Mouse (Mus musculus): ENCODE data around the gene Cgnl1. TPM values are rescaled to one million over a fixed set of nuclear protein-coding genes. Genes with fewer than 3 reads are reported as not detected.

Cgnl1 gene
- polyA plus RNA-seq, 1 experiment: 3.9 TPM

DNA sequence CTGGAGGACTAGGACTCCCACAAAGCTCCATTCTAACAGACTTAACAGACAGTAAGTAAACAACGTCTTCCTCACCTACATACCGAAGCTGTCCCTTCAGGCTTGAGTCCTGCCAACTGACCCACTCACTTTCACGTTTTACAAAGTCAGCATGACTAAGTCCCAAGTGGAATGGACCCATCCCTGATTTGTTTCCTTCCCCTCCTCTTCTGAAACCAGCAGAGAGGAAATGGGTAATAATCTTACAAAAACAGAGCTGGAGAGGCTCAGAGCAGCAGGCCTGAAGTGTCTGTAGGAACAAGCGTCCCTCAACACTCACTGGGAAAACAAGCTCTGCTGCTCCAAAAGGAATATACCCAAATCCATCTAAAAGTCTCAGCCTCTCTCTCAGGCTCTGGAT, 77.2 kb downstream of the Cgnl1 start:
- 30% methylated on average over 4 of the region's 4 CpGs for WGBS
- DNase-seq (ENCODE audit: low read depth in 1 of 2, low spot score in 2 of 2): no peak
- no peak for TF ChIP-seq CTCF (IDR thresholded peaks at IDR 0.05; ENCODE audit: extremely low read depth, insufficient read depth, insufficient read length, insufficient replicate concordance)
- no peak for TF ChIP-seq POLR2A (IDR thresholded peaks at IDR 0.05; ENCODE audit: low read depth, low read length)

DNA sequence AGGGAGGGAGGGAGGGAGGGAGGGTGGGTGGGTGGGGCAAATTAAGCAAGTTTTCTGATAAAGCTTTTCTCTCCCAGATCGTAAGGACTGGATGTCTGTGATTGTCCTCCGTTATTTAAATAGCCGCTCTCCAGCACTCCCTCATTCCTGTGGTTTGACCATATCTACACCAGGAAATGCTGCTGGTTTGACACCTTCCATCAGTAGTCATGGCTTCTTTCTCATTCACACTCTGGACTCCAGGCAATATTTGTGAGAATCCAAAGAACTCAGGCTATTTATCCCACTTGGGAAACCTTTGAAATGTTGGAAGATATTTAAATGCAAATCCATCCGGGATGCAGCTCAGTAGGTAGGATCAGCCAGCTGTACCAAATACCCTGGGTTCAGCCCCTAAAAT, 77.6 kb downstream of the Cgnl1 start:
- Histone ChIP-seq H3K27ac (ENCODE audit: insufficient read depth, low read length) (no peak overlapping the region), H3K36me3 (ENCODE audit: control insufficient read depth, insufficient read depth, low read length) (no peaks in the 10 kb centered on the region), H3K4me1 (ENCODE audit: control insufficient read depth, insufficient read depth, insufficient read length) (no peaks in the 10 kb centered on the region), H3K27me3 (ENCODE audit: control insufficient read depth, insufficient read depth, low read length) (no peaks in the 10 kb centered on the region), H3K4me3 (ENCODE audit: extremely low read depth, insufficient read depth, insufficient read length) (no peak overlapping the region)
- 81% methylated on average over 4 of the region's 4 CpGs for WGBS
- TF ChIP-seq POLR2A (IDR thresholded peaks at IDR 0.05; ENCODE audit: low read depth, low read length) (no peak), CTCF (IDR thresholded peaks at IDR 0.05; ENCODE audit: extremely low read depth, insufficient read depth, insufficient read length, insufficient replicate concordance) (no peak)
- no peak for DNase-seq (ENCODE audit: low read depth in 1 of 2, low spot score in 2 of 2)

More for the DNA sequence above, 77.2 kb downstream of the Cgnl1 start:
- Histone ChIP-seq H3K4me1 (ENCODE audit: control insufficient read depth, insufficient read depth, insufficient read length) (no peaks in the 10 kb centered on the region), H3K4me3 (ENCODE audit: extremely low read depth, insufficient read depth, insufficient read length) (no peak overlapping the region), H3K27ac (ENCODE audit: insufficient read depth, low read length) (no peak overlapping the region), H3K27me3 (ENCODE audit: control insufficient read depth, insufficient read depth, low read length) (no peaks in the 10 kb centered on the region), H3K36me3 (ENCODE audit: control insufficient read depth, insufficient read depth, low read length) (no peaks in the 10 kb centered on the region)

GRCm38 (mm10) chr9:71692165-71692564, 79.2 kb downstream of the Cgnl1 start:
- no peak overlapping the region for H3K4me3 ChIP-seq (ENCODE audit: extremely low read depth, insufficient read depth, insufficient read length)
- WGBS: 91% methylated on average over 7 of the region's 7 CpGs
- DNase-seq (ENCODE audit: low read depth in 1 of 2, low spot score in 2 of 2): no peak
- no peaks in the 10 kb centered on the region for H3K4me1 ChIP-seq (ENCODE audit: control insufficient read depth, insufficient read depth, insufficient read length)
- H3K36me3 ChIP-seq (ENCODE audit: control insufficient read depth, insufficient read depth, low read length): no peaks in the 10 kb centered on the region
- H3K27me3 ChIP-seq (ENCODE audit: control insufficient read depth, insufficient read depth, low read length): no peaks in the 10 kb centered on the region
- H3K27ac ChIP-seq (ENCODE audit: insufficient read depth, low read length): no peak overlapping the region
- TF ChIP-seq CTCF (IDR thresholded peaks at IDR 0.05; ENCODE audit: extremely low read depth, insufficient read depth, insufficient read length, insufficient replicate concordance) (no peak), POLR2A (IDR thresholded peaks at IDR 0.05; ENCODE audit: low read depth, low read length) (no peak)

- no peak for DNase-seq (ENCODE audit: low read depth in 1 of 2, low spot score in 2 of 2)
- no peak overlapping the region for H3K4me3 ChIP-seq (ENCODE audit: extremely low read depth, insufficient read depth, insufficient read length)
- TF ChIP-seq POLR2A (IDR thresholded peaks at IDR 0.05; ENCODE audit: low read depth, low read length) (no peak), CTCF (IDR thresholded peaks at IDR 0.05; ENCODE audit: extremely low read depth, insufficient read depth, insufficient read length, insufficient replicate concordance) (no peak)
- H3K36me3 ChIP-seq (ENCODE audit: control insufficient read depth, insufficient read depth, low read length): no peaks in the 10 kb centered on the region
- 67% methylated on average over 2 of the region's 2 CpGs for WGBS
- no peak overlapping the region for H3K27ac ChIP-seq (ENCODE audit: insufficient read depth, low read length)
- H3K4me1 ChIP-seq (ENCODE audit: control insufficient read depth, insufficient read depth, insufficient read length): no peaks in the 10 kb centered on the region
- H3K27me3 ChIP-seq (ENCODE audit: control insufficient read depth, insufficient read depth, low read length): no peaks in the 10 kb centered on the region
Measured at GRCm38 (mm10) chr9:71689369-71690073, 81.9 kb downstream of the Cgnl1 start.

DNA sequence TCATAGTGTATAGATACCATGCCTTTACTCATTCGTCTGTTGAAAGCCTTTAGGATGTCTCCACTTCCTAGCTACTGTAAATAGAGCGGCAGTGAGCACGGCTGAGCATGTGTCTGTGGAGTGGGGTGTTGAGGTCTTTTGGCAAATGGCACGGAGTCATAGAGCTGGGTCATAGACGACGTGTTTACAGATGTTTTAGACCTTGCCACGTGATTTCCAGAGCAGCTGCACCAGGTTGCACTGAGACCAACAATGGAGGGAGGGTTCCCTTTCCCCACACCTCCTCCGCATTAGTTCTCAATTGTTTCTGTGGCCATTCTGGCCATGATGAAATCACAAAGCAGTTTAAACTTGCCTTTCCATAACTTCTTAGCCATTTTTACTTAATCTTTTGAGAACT, 84.9 kb downstream of the Cgnl1 start:
- no peaks in the 10 kb centered on the region for H3K27me3 ChIP-seq (ENCODE audit: control insufficient read depth, insufficient read depth, low read length)
- no peak overlapping the region for H3K27ac ChIP-seq (ENCODE audit: insufficient read depth, low read length)
- no peaks in the 10 kb centered on the region for H3K36me3 ChIP-seq (ENCODE audit: control insufficient read depth, insufficient read depth, low read length)
- 76% methylated on average over 8 of the region's 8 CpGs for WGBS
- TF ChIP-seq POLR2A (IDR thresholded peaks at IDR 0.05; ENCODE audit: low read depth, low read length): no peak
- no peak for TF ChIP-seq CTCF (IDR thresholded peaks at IDR 0.05; ENCODE audit: extremely low read depth, insufficient read depth, insufficient read length, insufficient replicate concordance)
- H3K4me3 ChIP-seq (ENCODE audit: extremely low read depth, insufficient read depth, insufficient read length): no peak overlapping the region
- DNase-seq (ENCODE audit: low read depth in 1 of 2, low spot score in 2 of 2): no peak
- H3K4me1 ChIP-seq (ENCODE audit: control insufficient read depth, insufficient read depth, insufficient read length): no peaks in the 10 kb centered on the region

GRCm38 (mm10) chr9:71684772-71685171, 86.6 kb downstream of the Cgnl1 start:
- Histone ChIP-seq H3K4me1 (ENCODE audit: control insufficient read depth, insufficient read depth, insufficient read length) (no peaks in the 10 kb centered on the region), H3K27ac (ENCODE audit: insufficient read depth, low read length) (no peak overlapping the region), H3K27me3 (ENCODE audit: control insufficient read depth, insufficient read depth, low read length) (no peaks in the 10 kb centered on the region), H3K36me3 (ENCODE audit: control insufficient read depth, insufficient read depth, low read length) (no peaks in the 10 kb centered on the region), H3K4me3 (ENCODE audit: extremely low read depth, insufficient read depth, insufficient read length) (no peak overlapping the region)
- WGBS: 56% methylated on average over 3 of the region's 3 CpGs
- TF ChIP-seq CTCF (IDR thresholded peaks at IDR 0.05; ENCODE audit: extremely low read depth, insufficient read depth, insufficient read length, insufficient replicate concordance) (no peak), POLR2A (IDR thresholded peaks at IDR 0.05; ENCODE audit: low read depth, low read length) (no peak)
- DNase-seq (ENCODE audit: low read depth in 1 of 2, low spot score in 2 of 2): no peak

- Histone ChIP-seq H3K4me3 (ENCODE audit: extremely low read depth, insufficient read depth, insufficient read length) (no peak overlapping the region), H3K36me3 (ENCODE audit: control insufficient read depth, insufficient read depth, low read length) (no peaks in the 10 kb centered on the region), H3K4me1 (ENCODE audit: control insufficient read depth, insufficient read depth, insufficient read length) (no peaks in the 10 kb centered on the region), H3K27ac (ENCODE audit: insufficient read depth, low read length) (no peak overlapping the region), H3K27me3 (ENCODE audit: control insufficient read depth, insufficient read depth, low read length) (no peaks in the 10 kb centered on the region)
- WGBS: 90% methylated on average over 9 of the region's 9 CpGs
- DNase-seq (ENCODE audit: low read depth in 1 of 2, low spot score in 2 of 2): no peak
- no peak for TF ChIP-seq CTCF (IDR thresholded peaks at IDR 0.05; ENCODE audit: extremely low read depth, insufficient read depth, insufficient read length, insufficient replicate concordance)
- TF ChIP-seq POLR2A (IDR thresholded peaks at IDR 0.05; ENCODE audit: low read depth, low read length): no peak
Measured at GRCm38 (mm10) chr9:71680381-71680780, 91.0 kb downstream of the Cgnl1 start.

Data from spleen, adult 2 months (tissue).